Mouse (Mus musculus) 416B (cell line): ENCODE measurements around the gene Entpd5.

Experiments used
- DNase-seq: peaks from one replicate; pipeline ENCODE4 v3.0.0; 2011; ENCODE audit warnings: low read depth

Entpd5 gene

DNA sequence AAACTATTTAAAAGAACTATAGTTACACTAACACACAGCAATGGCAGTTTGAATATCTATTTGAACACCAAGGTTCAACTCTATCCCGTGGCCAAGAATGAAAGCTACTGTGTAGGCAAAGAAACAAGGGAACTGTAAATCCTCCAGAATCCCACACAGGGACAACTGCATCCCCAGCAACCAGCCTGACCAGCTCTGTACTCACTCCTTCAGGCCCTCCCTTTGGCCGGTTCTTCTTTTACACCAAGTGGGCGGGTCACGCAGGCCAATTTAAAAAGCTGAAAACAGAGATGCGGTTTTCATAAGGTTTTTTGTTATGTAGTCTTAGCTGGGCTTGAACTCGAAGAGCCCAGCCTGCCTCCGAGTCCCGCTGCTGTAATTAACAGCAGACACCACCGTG lies 9.7 kb downstream of the Entpd5 start:
- DNase-seq = no peak

- no peak for DNase-seq
Measured at GRCm38 (mm10) chr12:84398629-84399028, 10.2 kb downstream of the Entpd5 start.

DNA sequence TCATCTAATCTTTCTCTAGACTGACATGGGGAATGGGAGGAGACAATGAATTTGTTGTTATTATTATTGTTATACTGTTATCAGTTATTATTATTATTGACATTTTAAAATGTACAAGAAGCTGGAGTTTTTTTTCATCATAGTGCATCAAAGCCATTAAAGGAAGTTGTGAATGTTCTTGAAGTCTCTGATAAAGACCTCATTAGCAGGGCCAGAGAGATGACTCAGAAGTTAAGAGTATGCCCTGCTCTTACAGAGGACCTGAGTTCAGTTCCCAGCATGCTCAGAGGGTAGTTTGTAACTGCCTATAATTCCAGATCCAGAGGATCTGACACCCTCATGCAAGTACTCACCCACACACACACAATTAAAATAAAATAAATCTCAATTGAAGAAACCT lies 11.1 kb downstream of the Entpd5 start:
- DNase-seq = peak; percentile 74

- peak; percentile 10 for DNase-seq
Measured at GRCm38 (mm10) chr12:84396947-84397679, 11.7 kb downstream of the Entpd5 start.

- DNase-seq = no peak
Measured at GRCm38 (mm10) chr12:84393847-84394246, 15.0 kb downstream of the Entpd5 start.

DNA sequence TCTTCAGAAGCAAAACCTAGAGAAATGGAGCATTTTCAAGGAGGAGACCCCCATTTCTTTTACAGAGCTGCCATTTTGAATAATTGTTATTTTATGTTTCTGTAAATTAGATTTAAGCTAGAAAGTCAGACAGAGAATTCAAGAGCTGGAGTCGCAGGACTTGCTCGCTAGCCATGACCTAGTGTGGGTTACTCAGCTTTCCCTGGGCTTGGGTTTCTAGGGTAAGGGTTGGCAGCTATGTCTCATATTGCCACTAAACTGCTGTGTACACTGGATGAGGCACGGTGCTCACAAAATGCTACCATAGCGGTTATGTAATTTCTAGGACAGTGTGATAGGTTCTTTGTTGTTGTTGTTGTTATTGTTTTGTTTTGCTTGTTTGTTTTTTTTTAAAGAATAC lies 16.1 kb downstream of the Entpd5 start:
- DNase-seq = no peak

DNA sequence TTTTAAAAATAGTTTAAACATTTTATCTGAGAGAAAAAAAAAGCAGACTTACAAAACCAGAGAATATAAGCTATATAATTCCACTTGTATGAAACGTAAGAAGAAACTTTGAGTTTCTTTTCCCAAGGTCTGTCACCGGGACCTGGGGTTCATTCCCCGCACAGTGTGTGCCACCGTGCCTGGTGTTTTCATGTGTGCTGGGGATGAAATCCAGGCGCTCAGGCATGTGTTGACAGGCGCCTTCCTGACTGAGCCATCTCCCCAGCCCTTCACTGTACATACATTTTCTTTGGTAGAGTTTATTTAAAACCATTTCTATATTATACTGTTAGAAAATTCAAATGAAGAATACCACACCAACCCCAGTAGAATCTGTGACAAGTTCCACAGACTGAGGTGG lies 18.5 kb downstream of the Entpd5 start:
- DNase-seq = no peak

- DNase-seq = peak; percentile 84
Measured at GRCm38 (mm10) chr12:84388774-84389400, 19.9 kb downstream of the Entpd5 start.

DNA sequence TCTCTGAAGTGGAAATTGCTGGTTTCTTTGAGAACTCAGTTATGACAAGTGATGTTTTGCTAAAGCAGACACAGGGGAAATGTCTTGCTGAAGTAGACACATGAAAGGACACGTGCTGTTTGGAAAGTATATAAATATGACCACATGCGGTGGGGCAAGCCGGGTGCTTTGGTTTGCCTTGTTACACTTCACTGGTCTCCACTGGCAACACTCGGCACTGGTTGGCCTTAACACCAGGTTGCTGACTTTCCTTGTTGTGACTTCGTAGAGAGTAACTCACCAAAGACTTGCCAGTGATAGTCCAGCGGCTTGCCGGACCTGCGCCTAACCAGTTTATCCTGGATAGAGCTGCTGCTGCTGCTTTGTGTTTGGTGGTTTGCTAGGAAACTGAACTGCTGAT lies 20.7 kb downstream of the Entpd5 start:
- no peak for DNase-seq

DNA sequence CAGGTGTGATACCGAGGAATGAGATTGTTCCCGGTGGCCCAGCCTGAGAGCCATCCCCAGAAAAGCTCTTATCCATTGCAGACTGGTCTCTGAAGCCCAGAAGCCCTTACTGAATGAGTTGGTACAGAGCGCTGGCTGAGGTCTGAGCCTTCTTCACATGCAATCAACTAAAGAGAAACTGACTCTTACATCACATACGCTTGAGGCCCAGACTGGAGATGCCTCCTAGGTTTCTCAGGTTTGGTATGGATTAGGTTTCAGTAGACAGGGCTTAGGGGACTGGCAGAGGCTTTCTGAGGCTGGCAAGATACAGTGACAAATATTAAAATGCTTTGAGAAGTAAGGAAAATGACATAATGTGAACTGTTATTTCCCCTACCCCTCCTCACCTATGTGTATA lies 23.4 kb downstream of the Entpd5 start:
- no peak for DNase-seq

DNA sequence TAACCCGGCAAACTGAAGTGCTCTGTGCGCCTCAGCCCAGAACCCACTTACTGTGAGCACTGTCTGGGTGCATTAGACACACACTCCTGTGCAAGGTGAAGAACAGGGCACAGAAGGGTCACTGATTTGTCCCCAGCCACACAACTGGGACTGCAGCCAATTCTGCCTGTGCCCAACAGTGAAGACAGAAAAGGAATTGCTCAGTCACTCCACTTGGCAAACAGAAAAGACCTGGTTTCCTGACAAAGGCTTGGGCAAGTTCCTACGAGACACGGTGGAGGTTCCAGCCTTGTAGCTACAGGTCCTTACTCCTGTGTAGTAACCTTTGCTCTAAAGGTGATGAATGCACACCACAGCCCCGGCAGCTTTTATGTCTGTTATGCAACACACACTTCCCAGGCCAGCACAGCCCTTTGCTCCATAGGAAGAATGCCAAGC lies 24.2 kb downstream of the Entpd5 start:
- DNase-seq = peak; percentile 84

GRCm38 (mm10) chr12:84382369-84382768 lies 26.5 kb downstream of the Entpd5 start:
- DNase-seq = no peak

GRCm38 (mm10) chr12:84373831-84374481 lies 34.9 kb downstream of the Entpd5 start:
- DNase-seq = no peak

DNA sequence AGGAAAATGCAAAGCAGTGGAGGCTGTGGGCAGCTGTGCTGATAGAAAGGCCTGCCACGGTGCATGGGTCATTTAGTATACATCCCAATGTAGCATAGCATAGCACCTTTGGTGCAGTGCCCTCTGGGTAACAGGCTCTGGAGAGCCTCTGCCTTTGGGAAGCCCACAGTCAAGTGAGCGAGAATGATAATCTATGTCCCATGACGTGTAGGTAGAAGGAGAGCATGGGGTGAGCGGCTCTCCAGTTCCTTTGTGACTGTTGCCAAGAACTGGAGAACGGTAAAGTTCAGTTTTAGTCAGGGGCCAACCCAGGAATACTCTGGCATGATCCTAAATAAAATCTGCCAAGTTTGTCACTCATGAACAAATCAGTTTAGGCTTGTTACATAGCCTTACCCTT lies 37.2 kb downstream of the Entpd5 start:
- no peak for DNase-seq

GRCm38 (mm10) chr12:84366971-84367370 lies 41.9 kb downstream of the Entpd5 start:
- DNase-seq = peak; percentile 15

- no peak for DNase-seq
Measured at GRCm38 (mm10) chr12:84365137-84365536, 43.7 kb downstream of the Entpd5 start.

DNA sequence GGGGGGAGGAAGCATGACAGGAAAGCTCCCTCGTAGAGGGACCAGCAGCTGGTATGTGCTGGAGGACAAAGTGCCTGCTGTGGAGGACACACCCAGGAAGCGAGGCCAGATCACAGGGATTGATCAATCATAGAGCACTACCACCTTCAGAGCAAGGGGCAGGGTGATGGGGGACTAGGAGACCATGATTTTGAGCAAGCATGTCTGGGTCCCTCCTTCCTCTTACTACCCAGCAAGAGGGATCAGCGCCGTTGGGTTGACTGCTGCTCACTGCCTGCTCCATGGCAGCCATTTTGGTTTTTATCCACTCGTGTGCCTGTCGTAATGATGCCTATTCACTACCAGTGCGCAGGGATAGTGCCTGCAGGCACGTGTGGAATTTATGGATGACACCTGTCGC lies 44.5 kb downstream of the Entpd5 start:
- no peak for DNase-seq

- no peak for DNase-seq
Measured at GRCm38 (mm10) chr12:84362872-84363271, 46.0 kb downstream of the Entpd5 start.

- peak; percentile 99 for DNase-seq
Measured at GRCm38 (mm10) chr12:84361555-84362489, 47.0 kb downstream of the Entpd5 start, which contains the start of the genes Coq6 and Fam161b. Coq6 (plus strand) TSS chr12:84361657. Fam161b (minus strand) TSS chr12:84361833.

DNA sequence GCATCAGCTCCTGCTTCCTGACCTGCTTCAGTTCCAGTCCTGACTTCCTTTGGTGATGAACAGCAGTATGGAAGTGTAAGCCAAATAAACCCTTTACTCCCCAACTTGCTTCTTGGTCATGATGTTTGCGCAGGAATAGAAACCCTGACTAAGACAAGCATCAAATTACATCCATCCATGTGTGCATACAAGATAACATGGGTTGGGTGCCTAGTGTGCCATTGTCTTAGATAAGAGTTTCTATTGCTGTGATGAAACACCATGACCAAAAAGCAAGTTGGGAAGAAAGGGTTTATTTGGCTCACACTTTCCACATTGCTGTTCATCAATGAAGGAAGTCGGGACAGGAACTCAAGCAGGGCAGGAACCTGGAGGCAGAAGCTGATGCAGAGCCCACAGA lies 50.1 kb downstream of the Entpd5 start:
- peak; percentile 60 for DNase-seq

- peak; percentile 74 for DNase-seq
Measured at GRCm38 (mm10) chr12:84347192-84347591, 61.6 kb downstream of the Entpd5 start.
